Mouse (Mus musculus) megakaryocyte, embryonic 14.5 days (primary cell): ENCODE results near the gene Mpp2.

Experiments used
- FLI1 ChIP-seq: IDR thresholded peaks from 2 replicates; pipeline ENCODE4 v1.6.1; 2012; ENCODE audit warnings: low read length, inconsistent platforms, mixed read lengths
- GATA1 ChIP-seq: IDR thresholded peaks from 3 replicates; pipeline ENCODE4 v1.6.1; 2012; ENCODE audit warnings: mixed read lengths, low read length, inconsistent platforms, borderline replicate concordance

- TF ChIP-seq GATA1 (no peak), FLI1 (no peak)
These were observed 12.9 kb upstream of the Mpp2 start, which contains the start of gene Ppy for GRCm38 (mm10) chr11:102101219-102101618.
